Mouse (Mus musculus) MEL (cell line): Measurements from ENCODE around the gene B3gat2. TPM values are rescaled to one million over a fixed set of nuclear protein-coding genes. Genes with fewer than 3 reads are reported as not detected.

ENCODE experiments used
- DNase-seq: peaks from one replicate; pipeline ENCODE4 v3.0.0; 2011; ENCODE audit warnings: low read depth, low spot score
- H3K27ac ChIP-seq: 2 replicates; pipeline ENCODE4 v1.5.1; 2012; ENCODE audit warnings: low read depth, mild to moderate bottlenecking, control low read depth, low read length, moderate library complexity; ENCODE audit not compliant: control insufficient read depth
- H3K27me3 ChIP-seq, 2 experiments: fragments of 150-350 bp in 1 of 2; sonication (generic) in 1 of 2; 2 replicates each; pipeline ENCODE4 v1.6.1; 2012; ENCODE audit warnings: low read length in 2 of 2, mild to moderate bottlenecking in 2 of 2, improper control_type of control experiment in 1 of 2, moderate library complexity in 1 of 2; ENCODE audit not compliant: insufficient read depth in 2 of 2, control insufficient read depth in 1 of 2
- H3K36me3 ChIP-seq, 2 experiments: 2 replicates each; pipeline ENCODE4 v1.6.1; 2012 to 2014; ENCODE audit warnings: low read length in 2 of 2, improper control_type of control experiment in 1 of 2, inconsistent platforms in 1 of 2, mild to moderate bottlenecking in 1 of 2; ENCODE audit not compliant: insufficient read depth in 2 of 2, control insufficient read depth in 1 of 2
- H3K4me1 ChIP-seq, 2 experiments: fragments of 150-350 bp in 1 of 2; sonication (generic) in 1 of 2; 2 replicates each; pipeline ENCODE4 v1.6.1; 2012; ENCODE audit warnings: low read length in 2 of 2, improper control_type of control experiment in 1 of 2, mild to moderate bottlenecking in 1 of 2; ENCODE audit not compliant: insufficient read depth in 2 of 2, control insufficient read depth in 1 of 2
- H3K4me3 ChIP-seq, 2 experiments: fragments of 150-350 bp in 1 of 2; sonication (generic) in 1 of 2; 2 replicates each; pipeline ENCODE4 v1.5.1; 2012; ENCODE audit warnings: low read depth in 2 of 2, low read length in 2 of 2, mild to moderate bottlenecking in 2 of 2, moderate library complexity in 2 of 2, control low read depth in 1 of 2, improper control_type of control experiment in 1 of 2; ENCODE audit not compliant: control insufficient read depth in 1 of 2, insufficient read depth in 1 of 2
- H3K79me2 ChIP-seq: 2 replicates; pipeline ENCODE4 v1.6.1; 2012; ENCODE audit warnings: mild to moderate bottlenecking, low read length, moderate library complexity; ENCODE audit not compliant: control insufficient read depth, poor library complexity, insufficient read depth
- H3K9ac ChIP-seq: 2 replicates; pipeline ENCODE4 v1.6.1; 2012; ENCODE audit warnings: low read depth, mild to moderate bottlenecking, control low read depth, low read length, moderate library complexity; ENCODE audit not compliant: control insufficient read depth, poor library complexity, severe bottlenecking
- H3K9me3 ChIP-seq: fragments of 150-350 bp; sonication (generic); replicated peaks from 2 replicates; pipeline ENCODE4 v1.6.1; 2012; ENCODE audit warnings: mild to moderate bottlenecking, low read length, improper control_type of control experiment, moderate library complexity; ENCODE audit not compliant: insufficient read depth
- BHLHE40 ChIP-seq: IDR thresholded peaks from 2 replicates; pipeline ENCODE4 v1.6.1; 2012; ENCODE audit warnings: low read depth, mild to moderate bottlenecking, inconsistent platforms, low read length, improper control_type of control experiment, borderline replicate concordance
- CHD2 ChIP-seq: IDR thresholded peaks from 2 replicates; pipeline ENCODE4 v1.6.1; 2011; ENCODE audit warnings: low read length, improper control_type of control experiment
- CTCF ChIP-seq, 3 experiments: IDR thresholded peaks in 2 of 3; conservative IDR thresholded peaks in 1 of 3; 2 replicates each; pipeline ENCODE4 v1.5.1; 2011 to 2012; ENCODE audit warnings: low read length in 3 of 3, low read depth in 2 of 3, mild to moderate bottlenecking in 2 of 3, improper control_type of control experiment in 1 of 3, inconsistent platforms in 1 of 3, mixed read lengths in 1 of 3, moderate library complexity in 1 of 3; ENCODE audit not compliant: control insufficient read depth in 1 of 3, insufficient read depth in 1 of 3, poor library complexity in 1 of 3, severe bottlenecking in 1 of 3
- ELF1 ChIP-seq: IDR thresholded peaks from 2 replicates; pipeline ENCODE4 v1.6.1; 2014; ENCODE audit warnings: low read depth, mild to moderate bottlenecking, inconsistent platforms, low read length, improper control_type of control experiment, moderate library complexity
- KAT2A ChIP-seq: conservative IDR thresholded peaks from 2 replicates; pipeline ENCODE4 v1.6.1; 2012; ENCODE audit warnings: low read depth, low read length, improper control_type of control experiment, inconsistent platforms
- MAFK ChIP-seq: IDR thresholded peaks from 2 replicates; pipeline ENCODE4 v1.6.1; 2011; ENCODE audit warnings: low read depth, mild to moderate bottlenecking, low read length, improper control_type of control experiment, borderline replicate concordance
- MAX ChIP-seq: IDR thresholded peaks from 2 replicates; pipeline ENCODE4 v1.6.1; 2011; ENCODE audit warnings: low read length, improper control_type of control experiment
- MAZ ChIP-seq: IDR thresholded peaks from 2 replicates; pipeline ENCODE4 v1.6.1; 2012; ENCODE audit warnings: low read depth, mild to moderate bottlenecking, inconsistent platforms, low read length, improper control_type of control experiment
- MEF2A ChIP-seq: IDR thresholded peaks from 2 replicates; pipeline ENCODE4 v1.6.1; 2014; ENCODE audit warnings: low read depth, mild to moderate bottlenecking, inconsistent platforms, low read length, improper control_type of control experiment; ENCODE audit not compliant: poor library complexity, insufficient replicate concordance, severe bottlenecking; ENCODE audit errors: extremely low read depth
- MYB ChIP-seq: IDR thresholded peaks from 2 replicates; pipeline ENCODE4 v1.6.1; 2011; ENCODE audit warnings: mild to moderate bottlenecking, low read depth, low read length, improper control_type of control experiment
- MYC ChIP-seq: IDR thresholded peaks from 2 replicates; pipeline ENCODE4 v1.6.1; 2011; ENCODE audit warnings: low read depth, mild to moderate bottlenecking, low read length, improper control_type of control experiment, moderate library complexity
- RAD21 ChIP-seq: IDR thresholded peaks from 2 replicates; pipeline ENCODE4 v1.6.1; 2011; ENCODE audit warnings: mild to moderate bottlenecking, low read depth, low read length, improper control_type of control experiment
- RCOR1 ChIP-seq: IDR thresholded peaks from 2 replicates; pipeline ENCODE4 v1.6.1; 2012; ENCODE audit warnings: low read depth, mild to moderate bottlenecking, inconsistent platforms, low read length, improper control_type of control experiment
- SMC3 ChIP-seq: IDR thresholded peaks from 2 replicates; pipeline ENCODE4 v1.6.1; 2011; ENCODE audit warnings: low read depth, low read length, improper control_type of control experiment
- TAL1 ChIP-seq: IDR thresholded peaks from 2 replicates; pipeline ENCODE4 v1.6.1; 2012; ENCODE audit warnings: mild to moderate bottlenecking, inconsistent platforms, low read length, moderate library complexity, mixed read lengths
- TBP ChIP-seq: IDR thresholded peaks from 2 replicates; pipeline ENCODE4 v1.8.0; 2011; ENCODE audit warnings: low read depth, low read length, improper control_type of control experiment
- UBTF ChIP-seq: IDR thresholded peaks from 2 replicates; pipeline ENCODE4 v1.6.1; 2012; ENCODE audit warnings: low read depth, mild to moderate bottlenecking, inconsistent platforms, low read length, improper control_type of control experiment, moderate library complexity, borderline replicate concordance; ENCODE audit not compliant: insufficient read depth
- ZC3H11A ChIP-seq: IDR thresholded peaks from 2 replicates; pipeline ENCODE4 v1.6.1; 2012; ENCODE audit warnings: low read depth, mild to moderate bottlenecking, inconsistent platforms, low read length, improper control_type of control experiment
- ZMIZ1 ChIP-seq: IDR thresholded peaks from 2 replicates; pipeline ENCODE4 v1.6.1; 2012; ENCODE audit warnings: low read depth, mild to moderate bottlenecking, inconsistent platforms, low read length, improper control_type of control experiment, moderate library complexity
- ZNF384 ChIP-seq: IDR thresholded peaks from 2 replicates; pipeline ENCODE4 v1.6.1; 2012; ENCODE audit warnings: low read depth, mild to moderate bottlenecking, inconsistent platforms, low read length, improper control_type of control experiment
- polyA plus RNA-seq, 2 experiments: library from polyadenylated mRNA; stranded (reverse) in 1 of 2; unstranded in 1 of 2; fragments of >175 nt in 1 of 2; fragments of >200 nt in 1 of 2; gene quantifications; 2 replicates each; pipeline versions ENCODE4 v1.2.1 to v1.2.4; 2012; ENCODE audit warnings: low replicate concordance in 2 of 2, low read depth in 1 of 2; ENCODE audit not compliant: insufficient read length in 2 of 2, insufficient read depth in 1 of 2, missing spikeins in 1 of 2
- total RNA-seq: library from RNA; depleted of rRNA; stranded (reverse); fragments of 300-350 nt; gene quantifications from 2 replicates; pipeline ENCODE4 v1.2.3, GENCODE M21; 2012

The B3gat2 gene
- total and polyA plus RNA-seq, 3 experiments, result 0.75 to 0.77 TPM; not detected in 1

DNA sequence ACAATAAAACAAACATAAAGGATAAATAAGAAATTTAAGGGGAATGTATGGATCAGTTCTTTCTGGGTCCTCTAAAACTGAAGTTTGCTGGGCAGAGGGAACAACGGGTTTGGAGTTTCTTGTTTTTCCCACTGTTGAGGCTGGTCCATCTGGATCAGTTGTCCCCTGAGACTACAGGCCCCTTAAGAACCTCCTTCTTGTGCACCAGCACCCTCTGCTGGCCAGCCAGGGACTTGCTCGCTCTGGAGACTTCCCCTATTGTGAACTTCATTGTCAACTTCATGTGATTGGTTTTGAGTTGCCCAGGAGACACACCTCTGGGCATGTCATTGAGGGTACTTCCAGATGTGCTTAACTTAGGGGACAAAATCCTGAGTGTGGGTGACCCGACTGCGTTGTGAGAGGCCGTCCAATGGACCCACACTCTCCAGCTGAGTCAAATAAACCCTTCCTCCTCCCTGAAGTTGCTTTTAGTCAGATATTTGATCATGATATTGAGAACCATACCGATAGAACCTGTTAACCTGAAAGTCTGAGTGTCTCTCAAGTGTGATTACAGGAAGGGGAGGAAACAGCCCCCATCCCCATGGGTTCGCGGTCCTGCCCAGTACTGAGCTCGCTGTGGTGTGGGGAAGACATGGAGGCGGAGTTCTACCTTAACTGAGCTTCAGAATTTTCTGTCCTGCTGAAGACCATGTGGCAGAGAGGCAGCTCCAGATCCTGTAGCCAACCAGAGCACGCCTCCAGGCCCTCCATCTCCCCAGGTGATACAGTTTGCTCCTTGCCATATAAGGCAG, 31.4 kb downstream of the B3gat2 start:
- Histone ChIP-seq H3K36me3 (no peaks in the 10 kb centered on the region), H3K27me3 (no peaks in the 10 kb centered on the region), H3K79me2 (no peaks in the 10 kb centered on the region), H3K4me1 (no peaks in the 10 kb centered on the region), H3K4me3 (no peak overlapping the region), H3K27ac (no peak overlapping the region), H3K9ac (no peak overlapping the region), H3K9me3 (no peaks in the 10 kb centered on the region)
- no peak for TF ChIP-seq RCOR1
- peak; percentile 82 for TF ChIP-seq RAD21
- TF ChIP-seq BHLHE40, result no peak
- peak; percentile 94 for TF ChIP-seq SMC3
- no peak for TF ChIP-seq KAT2A
- peak; percentile 86 to 92 (median 92) for TF ChIP-seq CTCF (IDR thresholded peaks at IDR 0.05 in 2 of 3, conservative IDR thresholded peaks at IDR 0.05 in 1 of 3; ENCODE audit: control insufficient read depth in 1 of 3, insufficient read depth in 1 of 3, low read depth in 2 of 3, low read length in 3 of 3, poor library complexity in 1 of 3, severe bottlenecking in 1 of 3)
- no peak for TF ChIP-seq TBP
- TF ChIP-seq ZC3H11A, result peak; percentile 79
- peak; percentile 78 for DNase-seq

DNA sequence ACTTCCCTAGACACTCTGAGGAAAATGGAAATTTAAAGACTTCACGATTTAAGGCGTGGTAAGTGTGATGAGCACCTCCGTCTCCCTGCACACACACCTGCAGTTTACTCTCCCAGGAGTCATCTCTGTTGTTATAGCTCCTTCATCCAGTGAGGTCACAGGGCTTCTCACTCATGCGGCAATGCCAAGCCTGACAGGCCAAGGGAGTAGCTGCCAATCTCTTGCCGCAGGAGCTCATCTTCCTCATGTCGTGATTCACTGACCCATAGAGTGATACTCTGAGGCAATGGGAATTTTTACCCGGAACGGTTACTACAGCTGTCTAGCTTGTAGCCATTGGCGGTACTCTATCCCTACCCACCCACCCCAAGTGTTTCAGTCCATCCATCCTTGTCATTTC, 36.8 kb downstream of the B3gat2 start:
- Histone ChIP-seq H3K27me3 (no peaks in the 10 kb centered on the region), H3K79me2 (no peaks in the 10 kb centered on the region)
- DNase-seq, result no peak

DNA sequence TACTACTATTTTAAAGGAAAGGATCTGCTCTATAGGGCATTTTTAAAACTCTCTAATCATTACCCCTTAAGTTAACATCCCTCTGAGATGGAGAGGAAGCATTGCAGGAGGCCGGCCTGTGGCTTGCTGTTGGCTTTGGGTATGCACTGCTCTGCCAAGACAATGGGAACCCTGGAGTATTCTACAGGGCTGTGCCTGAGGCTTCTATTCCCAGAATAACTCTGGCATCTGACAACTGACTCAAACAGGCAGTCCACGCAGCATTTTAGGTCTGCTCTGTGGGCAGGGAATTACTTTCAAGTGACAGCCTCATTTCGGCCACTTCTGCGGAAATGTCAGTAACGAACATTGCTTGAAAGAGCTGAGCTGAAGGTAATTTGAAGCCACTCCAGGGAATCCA, 60.1 kb downstream of the B3gat2 start:
- DNase-seq, result no peak

More for the DNA sequence above, 36.8 kb downstream of the B3gat2 start:
- Histone ChIP-seq H3K27ac (no peak overlapping the region), H3K36me3 (no peaks in the 10 kb centered on the region), H3K9me3 (no peaks in the 10 kb centered on the region), H3K9ac (no peak overlapping the region)
- no peak for TF ChIP-seq CHD2
- TF ChIP-seq UBTF, result no peak
- no peak for TF ChIP-seq MAFK
- no peak for TF ChIP-seq MAX
- TF ChIP-seq ZMIZ1, result no peak
- no peak for TF ChIP-seq TAL1
- TF ChIP-seq MYB, result no peak
- no peak for TF ChIP-seq CTCF (IDR thresholded peaks at IDR 0.05 in 2 of 3, conservative IDR thresholded peaks at IDR 0.05 in 1 of 3; ENCODE audit: control insufficient read depth in 1 of 3, insufficient read depth in 1 of 3, low read depth in 2 of 3, low read length in 3 of 3, poor library complexity in 1 of 3, severe bottlenecking in 1 of 3)
- TF ChIP-seq MYC, result no peak
- TF ChIP-seq, all 39 proteins: peak for 0
- no peaks in the 10 kb centered on the region for H3K4me1 ChIP-seq
- H3K4me3 ChIP-seq, result no peak overlapping the region

More for the DNA sequence above, 60.1 kb downstream of the B3gat2 start:
- H3K79me2 ChIP-seq, result no peaks in the 10 kb centered on the region
- no peaks in the 10 kb centered on the region for H3K4me1 ChIP-seq
- H3K9me3 ChIP-seq, result no peaks in the 10 kb centered on the region
- no peak overlapping the region for H3K9ac ChIP-seq
- peaks cover 0 to 1% of the 10 kb centered on the region in 2 experiments; a peak in 1 of 4 replicates for H3K27me3 ChIP-seq
- H3K27ac ChIP-seq, result no peak overlapping the region
- no peak overlapping the region for H3K4me3 ChIP-seq
- TF ChIP-seq TBP, result no peak
- TF ChIP-seq MAX, result no peak
- TF ChIP-seq ZNF384, result no peak
- TF ChIP-seq ZMIZ1, result no peak
- no peak for TF ChIP-seq MAZ
- no peak for TF ChIP-seq ZC3H11A
- TF ChIP-seq MEF2A, result no peak
- no peak for TF ChIP-seq ELF1
- no peaks in the 10 kb centered on the region for H3K36me3 ChIP-seq
